Mouse (Mus musculus): ENCODE results near the gene Fam178b. TPM values are rescaled to one million over a fixed set of nuclear protein-coding genes. Genes with fewer than 3 reads are reported as not detected.
A peak's percentile ranks its signal among the peaks of the same experiment; 100 is the strongest.
"Not testable (repeated sequence)": the region's sequence is repeated elsewhere in the genome, so short reads cannot be mapped to it uniquely, and the experiment has no call there.

The Fam178b gene
- polyA plus RNA-seq, 1 experiment from 2014 or later, result 0.53 TPM

GRCm38 (mm10) chr1:36635826-36636485 is 47.0 kb downstream of the Fam178b start:
- WGBS, result 71% methylated on average over 2 of the region's 2 CpGs
- peak overlapping the region; percentile 2; the same call in 1 of the 2 replicates for H3K9ac ChIP-seq
- H3K27ac ChIP-seq, result no peak overlapping the region
- ATAC-seq (ENCODE audit: low FRiP score, low read depth), result no peak
- no peak overlapping the region for H3K4me3 ChIP-seq
- peaks cover 19% of the 10 kb centered on the region for H3K4me1 ChIP-seq
- H3K4me2 ChIP-seq (replicated peaks), result no peak overlapping the region
- no peaks in the 10 kb centered on the region for H3K27me3 ChIP-seq
- no peaks in the 10 kb centered on the region for H3K9me3 ChIP-seq
- no peaks in the 10 kb centered on the region for H3K36me3 ChIP-seq

- ATAC-seq (ENCODE audit: low FRiP score, low read depth), result peak; percentile 86
- no peak overlapping the region for H3K27ac ChIP-seq
- no peaks in the 10 kb centered on the region for H3K27me3 ChIP-seq
- H3K9me3 ChIP-seq, result no peaks in the 10 kb centered on the region
- 16% methylated on average over 5 of the region's 5 CpGs for WGBS
- H3K9ac ChIP-seq, result no peak overlapping the region
- H3K4me2 ChIP-seq (replicated peaks), result no peak overlapping the region
- no peak overlapping the region for H3K4me3 ChIP-seq
- no peaks in the 10 kb centered on the region for H3K36me3 ChIP-seq
- H3K4me1 ChIP-seq, result peaks cover 19% of the 10 kb centered on the region
These were observed 48.0 kb downstream of the Fam178b start for GRCm38 (mm10) chr1:36634940-36635339.

- H3K9ac ChIP-seq, result peak overlapping the region; percentile 31; the same call in 1 of the 2 replicates
- ATAC-seq (ENCODE audit: low FRiP score, low read depth), result no peak
- peaks cover 19% of the 10 kb centered on the region for H3K4me1 ChIP-seq
- no peaks in the 10 kb centered on the region for H3K9me3 ChIP-seq
- 0 out of 2 replicates have a peak overlapping the region, but pooled peaks have one; percentile 28 for H3K27ac ChIP-seq
- WGBS, result 71% methylated on average over 5 of the region's 5 CpGs
- H3K36me3 ChIP-seq, result no peaks in the 10 kb centered on the region
- H3K4me2 ChIP-seq (replicated peaks), result no peak overlapping the region
- no peak overlapping the region for H3K4me3 ChIP-seq
- H3K27me3 ChIP-seq, result no peaks in the 10 kb centered on the region
These were observed 49.1 kb downstream of the Fam178b start for GRCm38 (mm10) chr1:36633920-36634319.

GRCm38 (mm10) chr1:36632846-36633245 is 50.1 kb downstream of the Fam178b start:
- no peaks in the 10 kb centered on the region for H3K36me3 ChIP-seq
- no peak overlapping the region for H3K4me3 ChIP-seq
- H3K9ac ChIP-seq, result no peak overlapping the region
- no peak overlapping the region for H3K27ac ChIP-seq
- H3K9me3 ChIP-seq, result no peaks in the 10 kb centered on the region
- H3K4me1 ChIP-seq, result peaks cover 25% of the 10 kb centered on the region
- H3K4me2 ChIP-seq (replicated peaks), result no peak overlapping the region
- no peaks in the 10 kb centered on the region for H3K27me3 ChIP-seq
- ATAC-seq (ENCODE audit: low FRiP score, low read depth), result no peak
- 92% methylated on average over 1 of the region's 1 CpGs for WGBS

GRCm38 (mm10) chr1:36632090-36632489 is 50.9 kb downstream of the Fam178b start:
- Histone ChIP-seq H3K4me2 (replicated peaks) (no peak overlapping the region), H3K27me3 (no peaks in the 10 kb centered on the region), H3K4me3 (no peak overlapping the region), H3K9ac (no peak overlapping the region), H3K36me3 (no peaks in the 10 kb centered on the region), H3K9me3 (no peaks in the 10 kb centered on the region), H3K27ac (no peak overlapping the region), H3K4me1 (peaks cover 25% of the 10 kb centered on the region)
- no peak for ATAC-seq (ENCODE audit: low FRiP score, low read depth)
- WGBS, result 91% methylated on average over 4 of the region's 4 CpGs

GRCm38 (mm10) chr1:36631391-36631790 is 51.6 kb downstream of the Fam178b start:
- WGBS, result 45% methylated on average over 4 of the region's 4 CpGs
- no peaks in the 10 kb centered on the region for H3K27me3 ChIP-seq

GRCm38 (mm10) chr1:36630053-36630739 is 52.8 kb downstream of the Fam178b start:
- 71% methylated on average over 3 of the region's 3 CpGs for WGBS
- no peak overlapping the region for H3K4me2 ChIP-seq (replicated peaks)

More at GRCm38 (mm10) chr1:36631391-36631790, 51.6 kb downstream of the Fam178b start:
- Histone ChIP-seq H3K4me1 (peaks cover 20% of the 10 kb centered on the region), H3K27ac (no peak overlapping the region), H3K4me3 (no peak overlapping the region), H3K4me2 (replicated peaks) (no peak overlapping the region), H3K9me3 (no peaks in the 10 kb centered on the region), H3K9ac (no peak overlapping the region), H3K36me3 (no peaks in the 10 kb centered on the region)
- ATAC-seq (ENCODE audit: low FRiP score, low read depth), result no peak

GRCm38 (mm10) chr1:36628585-36628984 is 54.4 kb downstream of the Fam178b start:
- Histone ChIP-seq H3K9ac (no peak overlapping the region), H3K27me3 (no peaks in the 10 kb centered on the region), H3K27ac (peak overlapping the region; percentile 28), H3K9me3 (0 out of 2 replicates have a peak, but pooled peaks cover 5% of the 10 kb centered on the region), H3K4me2 (replicated peaks) (no peak overlapping the region), H3K36me3 (no peaks in the 10 kb centered on the region), H3K4me3 (no peak overlapping the region), H3K4me1 (peaks cover 12% of the 10 kb centered on the region; the same call in 1 of the 2 replicates)
- 37% methylated on average over 8 of the region's 8 CpGs for WGBS
- no peak for ATAC-seq (ENCODE audit: low FRiP score, low read depth)

More at GRCm38 (mm10) chr1:36630053-36630739, 52.8 kb downstream of the Fam178b start:
- Histone ChIP-seq H3K27ac (no peak overlapping the region), H3K9ac (no peak overlapping the region), H3K36me3 (no peaks in the 10 kb centered on the region), H3K4me1 (peaks cover 20% of the 10 kb centered on the region; the same call in 1 of the 2 replicates), H3K27me3 (no peaks in the 10 kb centered on the region), H3K9me3 (0 out of 2 replicates have a peak, but pooled peaks cover 4% of the 10 kb centered on the region), H3K4me3 (no peak overlapping the region)
- no peak for ATAC-seq (ENCODE audit: low FRiP score, low read depth)

GRCm38 (mm10) chr1:36625442-36625841 is 57.5 kb downstream of the Fam178b start:
- no peaks in the 10 kb centered on the region for H3K36me3 ChIP-seq
- no peak overlapping the region for H3K4me3 ChIP-seq
- no peak overlapping the region for H3K9ac ChIP-seq
- no peak overlapping the region for H3K4me2 ChIP-seq (replicated peaks)
- no peak overlapping the region for H3K27ac ChIP-seq
- H3K27me3 ChIP-seq, result no peaks in the 10 kb centered on the region
- 78% methylated on average over 5 of the region's 5 CpGs for WGBS
- 0 out of 2 replicates have a peak, but pooled peaks cover 8% of the 10 kb centered on the region for H3K9me3 ChIP-seq
- H3K4me1 ChIP-seq, result peaks cover 11% of the 10 kb centered on the region
- no peak for ATAC-seq (ENCODE audit: low FRiP score, low read depth)

GRCm38 (mm10) chr1:36615958-36616357 is 67.0 kb downstream of the Fam178b start:
- not testable (repeated sequence) for H3K9ac ChIP-seq; H3K27me3 ChIP-seq; H3K9me3 ChIP-seq; ATAC-seq (ENCODE audit: low FRiP score, low read depth); H3K36me3 ChIP-seq; H3K4me3 ChIP-seq; H3K27ac ChIP-seq; H3K4me2 ChIP-seq (replicated peaks)
- H3K4me1 ChIP-seq, result peaks cover 30% of the 10 kb centered on the region
- WGBS, result 80% methylated on average over 5 of the region's 5 CpGs

- WGBS, result 77% methylated on average over 8 of the region's 8 CpGs
- ATAC-seq (ENCODE audit: low FRiP score, low read depth), result no peak
- no peak overlapping the region for H3K4me3 ChIP-seq
- H3K36me3 ChIP-seq, result no peaks in the 10 kb centered on the region
- no peak overlapping the region for H3K27ac ChIP-seq
- no peak overlapping the region for H3K9ac ChIP-seq
- H3K4me1 ChIP-seq, result peaks cover 23% of the 10 kb centered on the region
- no peak overlapping the region for H3K4me2 ChIP-seq (replicated peaks)
- H3K9me3 ChIP-seq, result no peaks in the 10 kb centered on the region
- no peaks in the 10 kb centered on the region for H3K27me3 ChIP-seq
These were observed 67.8 kb downstream of the Fam178b start for GRCm38 (mm10) chr1:36615188-36615587.

- Histone ChIP-seq H3K4me2 (replicated peaks) (no peak overlapping the region), H3K27ac (no peak overlapping the region), H3K4me1 (peaks cover 23% of the 10 kb centered on the region), H3K4me3 (no peak overlapping the region), H3K9me3 (no peaks in the 10 kb centered on the region), H3K27me3 (no peaks in the 10 kb centered on the region), H3K9ac (no peak overlapping the region), H3K36me3 (no peaks in the 10 kb centered on the region)
- ATAC-seq (ENCODE audit: low FRiP score, low read depth), result no peak
- WGBS, result 81% methylated on average over 1 of the region's 1 CpGs
These were observed 68.4 kb downstream of the Fam178b start for GRCm38 (mm10) chr1:36614584-36614983.

All from limb, embryonic 13.5 days (tissue).